Mouse (Mus musculus): ENCODE data around the gene Reg3g. TPM values are rescaled to one million over a fixed set of nuclear protein-coding genes. Genes with fewer than 3 reads are reported as not detected.

The Reg3g gene
- not detected for polyA plus RNA-seq (2017; shearing (Covaris generic))

DNA sequence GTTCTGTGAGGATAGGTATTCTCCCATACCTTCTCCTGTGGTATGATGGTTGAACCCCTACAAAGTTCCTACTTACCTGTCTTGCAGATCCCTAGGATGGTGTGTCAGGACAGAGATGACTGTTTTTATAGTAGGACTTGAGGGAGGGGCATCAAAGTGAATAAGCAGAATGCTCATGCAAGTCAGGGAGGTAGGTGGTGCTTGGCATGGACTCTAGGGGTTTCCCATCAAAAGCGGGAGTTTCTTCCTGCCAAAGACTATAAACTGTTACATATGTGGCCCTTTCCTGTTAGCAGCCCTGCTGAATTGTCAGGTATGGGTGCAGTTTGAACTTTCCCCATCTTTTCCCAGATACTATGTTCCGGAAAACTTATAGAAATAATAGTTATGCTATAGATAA, at the start of gene Reg3g:
TSS of gene Reg3g (minus strand) at position 101 of the 400 bp plus-strand sequence.

DNA sequence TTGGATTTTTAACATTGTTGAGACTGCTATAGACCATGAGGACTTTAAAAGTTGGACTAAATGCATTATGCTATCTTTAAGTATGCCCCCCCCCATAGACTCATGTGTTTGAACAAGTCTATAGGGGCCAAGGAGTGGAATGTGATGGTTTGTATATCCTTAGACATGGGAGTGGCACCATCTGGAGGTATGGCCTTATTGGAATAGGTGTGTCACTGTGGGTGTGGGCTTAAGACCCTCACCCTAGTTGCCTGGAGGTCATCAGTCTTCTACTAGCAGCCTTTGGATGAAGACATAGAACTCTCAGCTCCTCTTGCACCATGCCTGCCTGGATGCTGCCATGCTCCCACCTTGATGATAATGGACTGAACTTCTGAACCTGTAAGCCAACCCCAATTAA, 46.3 kb downstream of the Reg3g start, which contains the start of gene Reg1:
TSS of gene Reg1 (plus strand) at position 301 of the 400 bp plus-strand sequence.

Other genes starting within 250 kb of the Reg3g start
- not detected for gene Reg3b, start 98.2 kb downstream of the Reg3g start, polyA plus RNA-seq (2017; shearing (Covaris generic))
- gene Reg3d, start 90.0 kb downstream of the Reg3g start, polyA plus RNA-seq (2017; shearing (Covaris generic)), result not detected
- gene Reg3a, start 88.2 kb downstream of the Reg3g start, polyA plus RNA-seq (2017; shearing (Covaris generic)), result not detected
- not detected for gene Reg2, start 73.2 kb downstream of the Reg3g start, polyA plus RNA-seq (2017; shearing (Covaris generic))
- gene Reg1, start 46.2 kb downstream of the Reg3g start, polyA plus RNA-seq (2017; shearing (Covaris generic)), result not detected

Measured in effector memory CD4-positive, alpha-beta T cell, adult 5 months (primary cell).